Mouse (Mus musculus) MEL (cell line): ENCODE measurements around the gene Lgi2.

Source experiments
- CTCF ChIP-seq, 3 experiments: IDR thresholded peaks in 2 of 3; conservative IDR thresholded peaks in 1 of 3; 2 replicates each; pipeline ENCODE4 v1.5.1; 2011 to 2012; ENCODE audit warnings: low read length in 3 of 3, low read depth in 2 of 3, mild to moderate bottlenecking in 2 of 3, improper control_type of control experiment in 1 of 3, inconsistent platforms in 1 of 3, mixed read lengths in 1 of 3, moderate library complexity in 1 of 3; ENCODE audit not compliant: control insufficient read depth in 1 of 3, insufficient read depth in 1 of 3, poor library complexity in 1 of 3, severe bottlenecking in 1 of 3
- ELF1 ChIP-seq: IDR thresholded peaks from 2 replicates; pipeline ENCODE4 v1.6.1; 2014; ENCODE audit warnings: low read depth, mild to moderate bottlenecking, inconsistent platforms, low read length, improper control_type of control experiment, moderate library complexity
- EP300 ChIP-seq, 2 experiments: IDR thresholded peaks; 2 replicates each; pipeline ENCODE4 v1.6.1; 2011; ENCODE audit warnings: improper control_type of control experiment in 2 of 2, low read length in 2 of 2, low read depth in 1 of 2, mild to moderate bottlenecking in 1 of 2
- ETS1 ChIP-seq: IDR thresholded peaks from 2 replicates; pipeline ENCODE4 v1.6.1; 2012; ENCODE audit warnings: low read depth, mild to moderate bottlenecking, inconsistent platforms, low read length, improper control_type of control experiment, moderate library complexity
- GABPA ChIP-seq: IDR thresholded peaks from 2 replicates; pipeline ENCODE4 v1.6.1; 2012; ENCODE audit warnings: low read depth, mild to moderate bottlenecking, inconsistent platforms, low read length, improper control_type of control experiment, moderate library complexity
- GATA1 ChIP-seq: IDR thresholded peaks from 2 replicates; pipeline ENCODE4 v1.6.1; 2011; ENCODE audit warnings: low read depth, low read length, improper control_type of control experiment
- MAX ChIP-seq: IDR thresholded peaks from 2 replicates; pipeline ENCODE4 v1.6.1; 2011; ENCODE audit warnings: low read length, improper control_type of control experiment
- NRF1 ChIP-seq: IDR thresholded peaks from 2 replicates; pipeline ENCODE4 v1.6.1; 2014; ENCODE audit warnings: low read depth, mild to moderate bottlenecking, inconsistent platforms, low read length, improper control_type of control experiment, moderate library complexity; ENCODE audit not compliant: poor library complexity, insufficient read depth, severe bottlenecking
- POLR2A ChIP-seq, 2 experiments: IDR thresholded peaks; 2 replicates each; pipeline ENCODE4 v1.6.1; 2011 to 2012; ENCODE audit warnings: low read length in 2 of 2, mild to moderate bottlenecking in 2 of 2, control low read depth in 1 of 2, improper control_type of control experiment in 1 of 2, low read depth in 1 of 2, moderate library complexity in 1 of 2; ENCODE audit not compliant: control insufficient read depth in 1 of 2, insufficient read depth in 1 of 2, poor library complexity in 1 of 2
- RCOR1 ChIP-seq: IDR thresholded peaks from 2 replicates; pipeline ENCODE4 v1.6.1; 2012; ENCODE audit warnings: low read depth, mild to moderate bottlenecking, inconsistent platforms, low read length, improper control_type of control experiment
- TAL1 ChIP-seq: IDR thresholded peaks from 2 replicates; pipeline ENCODE4 v1.6.1; 2012; ENCODE audit warnings: mild to moderate bottlenecking, inconsistent platforms, low read length, moderate library complexity, mixed read lengths
- ZNF384 ChIP-seq: IDR thresholded peaks from 2 replicates; pipeline ENCODE4 v1.6.1; 2012; ENCODE audit warnings: low read depth, mild to moderate bottlenecking, inconsistent platforms, low read length, improper control_type of control experiment

GRCm38 (mm10) chr5:52572572-52572971 is 6.3 kb upstream of the Lgi2 start:
- TF ChIP-seq GATA1 (no peak), NRF1 (no peak), TAL1 (no peak), ZNF384 (no peak), MAX (no peak), EP300 (IDR thresholded peaks at IDR 0.05; ENCODE audit: low read depth in 1 of 2, low read length in 2 of 2) (no peak), CTCF (IDR thresholded peaks at IDR 0.05 in 2 of 3, conservative IDR thresholded peaks at IDR 0.05 in 1 of 3; ENCODE audit: control insufficient read depth in 1 of 3, insufficient read depth in 1 of 3, low read depth in 2 of 3, low read length in 3 of 3, poor library complexity in 1 of 3, severe bottlenecking in 1 of 3) (peak in 1 of 3 experiments; percentile 13; a peak in 1 of 6 replicates), RCOR1 (no peak), GABPA (no peak), ETS1 (no peak), POLR2A (IDR thresholded peaks at IDR 0.05; ENCODE audit: control insufficient read depth in 1 of 2, insufficient read depth in 1 of 2, low read depth in 1 of 2, low read length in 2 of 2, poor library complexity in 1 of 2) (no peak), ELF1 (no peak)
